Mouse (Mus musculus) G1E (cell line): ENCODE measurements around the gene Stoml3. TPM values are rescaled to one million over a fixed set of nuclear protein-coding genes. Genes with fewer than 3 reads are reported as not detected.
A peak's percentile ranks its signal among the peaks of the same experiment; 100 is the strongest.

Experiments
- ATAC-seq: 2 replicates; pipeline ENCODE4 v1.8.0; 2016; ENCODE audit warnings: mild to moderate bottlenecking; ENCODE audit not compliant: insufficient number of reproducible peaks, poor library complexity, low FRiP score, severe bottlenecking; ENCODE audit errors: extremely low read depth
- DNase-seq: peaks from one replicate; pipeline ENCODE4 v3.0.0; 2012; ENCODE audit warnings: low spot score
- H3K27me3 ChIP-seq: 2 replicates; pipeline ENCODE4 v1.6.1; 2012; ENCODE audit warnings: mild to moderate bottlenecking, low read length, inconsistent platforms; ENCODE audit not compliant: insufficient read depth
- H3K36me3 ChIP-seq: replicated peaks from 2 replicates; pipeline ENCODE3; 2012; ENCODE audit warnings: mild to moderate bottlenecking, inconsistent platforms
- H3K4me1 ChIP-seq: 2 replicates; pipeline ENCODE4 v1.6.1; 2012; ENCODE audit warnings: low read depth, low read length, inconsistent platforms, mixed read lengths; ENCODE audit not compliant: insufficient read depth
- H3K4me3 ChIP-seq: 2 replicates; pipeline ENCODE4 v1.5.1; 2012; ENCODE audit warnings: low read depth, mild to moderate bottlenecking, inconsistent platforms, low read length, moderate library complexity, mixed read lengths
- H3K9me3 ChIP-seq: replicated peaks from 2 replicates; pipeline ENCODE4 v1.6.1; 2012; ENCODE audit warnings: inconsistent platforms
- CTCF ChIP-seq: IDR thresholded peaks from 2 replicates; pipeline ENCODE4 v1.5.1; 2012; ENCODE audit warnings: low read depth, low read length, inconsistent platforms, mixed read lengths
- GATA1 ChIP-seq: IDR thresholded peaks from 2 replicates; pipeline ENCODE4 v1.6.1; 2012; ENCODE audit warnings: borderline replicate concordance, low read length, inconsistent platforms, mixed read lengths
- GATA2 ChIP-seq: IDR thresholded peaks from 2 replicates; pipeline ENCODE4 v1.6.1; 2012; ENCODE audit warnings: low read depth, low read length, inconsistent platforms, borderline replicate concordance
- POLR2AphosphoS5 ChIP-seq: IDR thresholded peaks from 2 replicates; pipeline ENCODE4 v1.6.1; 2012; ENCODE audit warnings: low read depth, low read length, inconsistent platforms; ENCODE audit not compliant: insufficient replicate concordance
- TAL1 ChIP-seq: conservative IDR thresholded peaks from 2 replicates; pipeline ENCODE4 v1.6.1; 2012; ENCODE audit warnings: low read depth, low read length, inconsistent platforms, mixed read lengths
- polyA plus RNA-seq: library from polyadenylated mRNA; stranded (reverse); fragments of >175 nt; gene quantifications from 2 replicates; pipeline ENCODE4 v1.2.3, GENCODE M21; 2012
- total RNA-seq, 2 experiments: library from RNA; stranded (forward) in 1 of 2; stranded (reverse) in 1 of 2; fragments of 200-1000 nt in 1 of 2; fragments of >200 nt in 1 of 2; fragmentation: Nextera tagmentation in 1 of 2; gene quantifications; 2 replicates each; pipeline ENCODE4 v1.2.3; 2014 to 2017

The Stoml3 gene
- total and polyA plus RNA-seq, 3 experiments: 0.44 TPM; not detected in 2

- H3K27me3 ChIP-seq: no peaks in the 10 kb centered on the region
- DNase-seq (no peak), ATAC-seq (no peak)
- H3K36me3 ChIP-seq: peaks cover 98% of the 10 kb centered on the region
- no peaks in the 10 kb centered on the region for H3K9me3 ChIP-seq
- TF ChIP-seq GATA1 (no peak), GATA2 (no peak), POLR2AphosphoS5 (no peak), TAL1 (no peak), CTCF (no peak)
- H3K4me3 ChIP-seq: no peak overlapping the region
- no peaks in the 10 kb centered on the region for H3K4me1 ChIP-seq
Measured at GRCm38 (mm10) chr3:53454005-53454404, 34.4 kb upstream of the Stoml3 start.

GRCm38 (mm10) chr3:53454561-53454960, 33.9 kb upstream of the Stoml3 start:
- Histone ChIP-seq H3K4me3 (no peak overlapping the region), H3K27me3 (no peaks in the 10 kb centered on the region), H3K36me3 (peaks cover 98% of the 10 kb centered on the region), H3K4me1 (peaks cover 2% of the 10 kb centered on the region; the same call in 1 of the 2 replicates), H3K9me3 (no peaks in the 10 kb centered on the region)
- DNase-seq (no peak), ATAC-seq (no peak)
- TF ChIP-seq GATA2: no peak
- no peak for TF ChIP-seq CTCF
- no peak for TF ChIP-seq GATA1
- no peak for TF ChIP-seq TAL1
- no peak for TF ChIP-seq POLR2AphosphoS5

GRCm38 (mm10) chr3:53454984-53455383, 33.5 kb upstream of the Stoml3 start:
- H3K27me3 ChIP-seq: no peaks in the 10 kb centered on the region
- H3K36me3 ChIP-seq: peaks cover 98% of the 10 kb centered on the region
- H3K4me1 ChIP-seq: peaks cover 4% of the 10 kb centered on the region; the same call in 1 of the 2 replicates
- ATAC-seq: no peak
- TF ChIP-seq GATA2 (no peak), TAL1 (no peak), POLR2AphosphoS5 (no peak), CTCF (no peak), GATA1 (no peak)
- no peak for DNase-seq
- H3K9me3 ChIP-seq: no peaks in the 10 kb centered on the region
- H3K4me3 ChIP-seq: no peak overlapping the region

- H3K4me3 ChIP-seq: no peak overlapping the region
- peaks cover 86% of the 10 kb centered on the region for H3K36me3 ChIP-seq
- TF ChIP-seq POLR2AphosphoS5 (no peak), GATA1 (no peak), TAL1 (no peak), CTCF (no peak), GATA2 (no peak)
- ATAC-seq: no peak
- H3K27me3 ChIP-seq: no peaks in the 10 kb centered on the region
- peaks cover 18% of the 10 kb centered on the region for H3K4me1 ChIP-seq
- H3K9me3 ChIP-seq: no peaks in the 10 kb centered on the region
- DNase-seq: no peak
Measured at GRCm38 (mm10) chr3:53457750-53458149, 30.7 kb upstream of the Stoml3 start.

DNA sequence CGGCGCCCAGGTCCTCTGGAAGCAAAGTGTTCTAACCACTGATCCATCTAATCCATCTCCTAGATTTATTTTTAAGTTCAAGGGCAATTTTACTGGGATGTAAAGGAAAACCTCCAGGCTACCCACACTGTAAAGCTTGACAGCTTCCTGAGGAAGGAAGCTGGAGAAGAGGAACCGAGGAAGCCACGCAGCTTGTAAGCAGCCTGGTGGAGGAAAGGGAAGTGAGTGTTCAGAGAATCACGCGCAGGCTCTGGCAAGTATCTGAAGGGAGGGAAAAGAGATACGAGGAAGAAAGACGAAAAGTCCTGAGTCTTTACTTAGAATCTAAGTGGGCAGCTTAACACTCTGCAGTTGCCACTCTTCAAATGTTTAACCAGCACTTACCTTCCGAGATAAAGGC, 28.3 kb upstream of the Stoml3 start:
- no peak for ATAC-seq
- H3K4me1 ChIP-seq: peaks cover 18% of the 10 kb centered on the region
- H3K36me3 ChIP-seq: peaks cover 62% of the 10 kb centered on the region
- no peak overlapping the region for H3K4me3 ChIP-seq
- TF ChIP-seq CTCF: no peak
- no peak for TF ChIP-seq POLR2AphosphoS5
- H3K27me3 ChIP-seq: no peaks in the 10 kb centered on the region
- DNase-seq: no peak
- H3K9me3 ChIP-seq: no peaks in the 10 kb centered on the region

- H3K9me3 ChIP-seq: no peaks in the 10 kb centered on the region
- H3K4me3 ChIP-seq: peak overlapping the region; percentile 87
- H3K27me3 ChIP-seq: no peaks in the 10 kb centered on the region
- TF ChIP-seq TAL1: no peak
- no peak for TF ChIP-seq CTCF
- TF ChIP-seq GATA1: no peak
- H3K36me3 ChIP-seq: peaks cover 50% of the 10 kb centered on the region
- DNase-seq: no peak
- H3K4me1 ChIP-seq: peaks cover 32% of the 10 kb centered on the region
- no peak for ATAC-seq
Measured at GRCm38 (mm10) chr3:53462701-53463045, 25.8 kb upstream of the Stoml3 start.

- Histone ChIP-seq H3K4me3 (peak within 1 kb of the TSS; percentile 87), H3K4me1 (peaks cover 32% of the 10 kb centered on the region), H3K27me3 (no peaks in the 10 kb centered on the region), H3K9me3 (no peaks in the 10 kb centered on the region), H3K36me3 (peaks cover 50% of the 10 kb centered on the region)
- peak; percentile 65 for DNase-seq
- ATAC-seq: peak; percentile 89
- TF ChIP-seq GATA2: no peak
- TF ChIP-seq TAL1: no peak
- TF ChIP-seq CTCF: no peak
- TF ChIP-seq POLR2AphosphoS5: no peak
- no peak for TF ChIP-seq GATA1
Measured at GRCm38 (mm10) chr3:53463046-53463764, 25.2 kb upstream of the Stoml3 start, which contains the start of the genes Nhlrc3 and Proser1. Gene Nhlrc3 (minus strand): TSS chr3:53463332. Gene Proser1 (plus strand): TSS chr3:53463666.
